Mouse (Mus musculus): ENCODE results near the gene Scin. TPM values are rescaled to one million over a fixed set of nuclear protein-coding genes. Genes with fewer than 3 reads are reported as not detected.

The Scin gene
- polyA plus RNA-seq, 1 experiment = 79.2 TPM

- TF ChIP-seq POLR2A (IDR thresholded peaks at IDR 0.05; ENCODE audit: low read depth, low read length) (no peak), CTCF (IDR thresholded peaks at IDR 0.05; ENCODE audit: extremely low read depth, insufficient read length, insufficient replicate concordance, low read depth, low read length) (no peak; the same call in 1 of the 2 replicates)
- peaks cover 5% of the 10 kb centered on the region; the same call in 1 of the 2 replicates for H3K4me1 ChIP-seq (ENCODE audit: control insufficient read depth, insufficient read depth, insufficient read length, low read length)
- H3K27ac ChIP-seq (ENCODE audit: insufficient read depth, low read depth, low read length) = no peak overlapping the region
- H3K36me3 ChIP-seq (ENCODE audit: control insufficient read depth, insufficient read depth, low read length) = no peaks in the 10 kb centered on the region
- peak overlapping the region; percentile 86; the same call in 1 of the 2 replicates for H3K4me3 ChIP-seq (ENCODE audit: low read depth, low read length)
- no peaks in the 10 kb centered on the region for H3K27me3 ChIP-seq (ENCODE audit: control insufficient read depth, insufficient read depth, low read length)
- WGBS = 64% methylated on average over 11 of the region's 11 CpGs
Observed at GRCm38 (mm10) chr12:40134529-40134928, 501 bp upstream of the Scin start.

GRCm38 (mm10) chr12:40133194-40133572 is 845 bp downstream of the Scin start:
- H3K27me3 ChIP-seq (ENCODE audit: control insufficient read depth, insufficient read depth, low read length) = no peaks in the 10 kb centered on the region
- peak overlapping the region; percentile 86 for H3K4me3 ChIP-seq (ENCODE audit: low read depth, low read length)
- no peaks in the 10 kb centered on the region for H3K36me3 ChIP-seq (ENCODE audit: control insufficient read depth, insufficient read depth, low read length)
- peaks cover 5% of the 10 kb centered on the region; the same call in 1 of the 2 replicates for H3K4me1 ChIP-seq (ENCODE audit: control insufficient read depth, insufficient read depth, insufficient read length, low read length)
- TF ChIP-seq POLR2A (IDR thresholded peaks at IDR 0.05; ENCODE audit: low read depth, low read length) (no peak), CTCF (IDR thresholded peaks at IDR 0.05; ENCODE audit: extremely low read depth, insufficient read length, insufficient replicate concordance, low read depth, low read length) (no peak)
- 9% methylated on average over 10 of the region's 10 CpGs for WGBS
- no peak overlapping the region for H3K27ac ChIP-seq (ENCODE audit: insufficient read depth, low read depth, low read length)

GRCm38 (mm10) chr12:40118872-40119271 is 15.2 kb downstream of the Scin start:
- Histone ChIP-seq H3K27me3 (ENCODE audit: control insufficient read depth, insufficient read depth, low read length) (no peaks in the 10 kb centered on the region), H3K4me3 (ENCODE audit: low read depth, low read length) (no peak overlapping the region), H3K36me3 (ENCODE audit: control insufficient read depth, insufficient read depth, low read length) (peaks cover 4% of the 10 kb centered on the region), H3K4me1 (ENCODE audit: control insufficient read depth, insufficient read depth, insufficient read length, low read length) (peaks cover 3% of the 10 kb centered on the region; the same call in 1 of the 2 replicates), H3K27ac (ENCODE audit: insufficient read depth, low read depth, low read length) (no peak overlapping the region)
- TF ChIP-seq POLR2A (IDR thresholded peaks at IDR 0.05; ENCODE audit: low read depth, low read length) (no peak), CTCF (IDR thresholded peaks at IDR 0.05; ENCODE audit: extremely low read depth, insufficient read length, insufficient replicate concordance, low read depth, low read length) (no peak)
- WGBS = 71% methylated on average over 2 of the region's 2 CpGs

- WGBS = 96% methylated on average over 6 of the region's 6 CpGs
- H3K27ac ChIP-seq (ENCODE audit: insufficient read depth, low read depth, low read length) = no peak overlapping the region
- peaks cover 1% of the 10 kb centered on the region for H3K36me3 ChIP-seq (ENCODE audit: control insufficient read depth, insufficient read depth, low read length)
- no peaks in the 10 kb centered on the region for H3K27me3 ChIP-seq (ENCODE audit: control insufficient read depth, insufficient read depth, low read length)
- TF ChIP-seq CTCF (IDR thresholded peaks at IDR 0.05; ENCODE audit: extremely low read depth, insufficient read length, insufficient replicate concordance, low read depth, low read length) = no peak
- no peak for TF ChIP-seq POLR2A (IDR thresholded peaks at IDR 0.05; ENCODE audit: low read depth, low read length)
- no peak overlapping the region for H3K4me3 ChIP-seq (ENCODE audit: low read depth, low read length)
- peaks cover 5% of the 10 kb centered on the region; the same call in 1 of the 2 replicates for H3K4me1 ChIP-seq (ENCODE audit: control insufficient read depth, insufficient read depth, insufficient read length, low read length)
Observed at GRCm38 (mm10) chr12:40117045-40117444, 17.0 kb downstream of the Scin start.

DNA sequence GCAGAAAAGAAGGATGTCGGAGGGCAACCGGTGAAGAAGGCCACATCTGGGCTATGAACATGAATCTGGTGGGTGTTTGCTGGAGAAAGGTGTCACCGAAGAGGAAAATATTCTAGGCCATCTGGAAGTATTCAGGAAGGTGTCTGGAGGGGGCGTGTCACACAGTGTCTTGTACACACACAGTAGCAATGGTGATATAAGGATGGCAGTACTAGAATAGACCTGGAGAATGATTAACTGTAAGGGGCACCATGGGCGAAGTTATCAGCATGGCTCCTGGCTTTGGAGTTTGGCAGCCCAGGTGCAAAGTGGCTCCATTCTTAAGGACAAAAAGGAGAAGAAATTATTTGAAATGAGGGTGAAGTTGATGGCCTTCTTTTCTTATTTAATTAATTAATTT is 17.8 kb downstream of the Scin start:
- 62% methylated on average over 5 of the region's 5 CpGs for WGBS
- no peaks in the 10 kb centered on the region for H3K27me3 ChIP-seq (ENCODE audit: control insufficient read depth, insufficient read depth, low read length)

DNA sequence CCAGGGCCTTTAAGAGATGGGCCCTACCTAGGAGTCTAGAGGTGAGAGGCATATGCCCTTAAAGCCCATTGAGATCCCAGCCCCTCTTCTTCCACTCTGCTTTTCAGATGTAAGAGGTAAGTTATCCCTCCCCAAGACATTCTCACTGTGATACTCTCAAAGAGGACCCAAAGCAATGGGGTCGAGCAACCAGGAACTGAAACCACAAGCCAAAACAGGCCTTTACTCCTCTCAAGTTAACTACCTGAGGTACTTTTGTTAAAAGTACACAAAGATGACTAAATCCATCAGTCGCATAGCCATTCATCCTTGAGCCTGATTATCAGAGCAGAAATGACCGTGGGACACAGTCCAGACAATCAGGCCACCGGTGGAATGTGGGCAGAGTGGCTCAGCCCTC is 19.1 kb downstream of the Scin start:
- H3K27me3 ChIP-seq (ENCODE audit: control insufficient read depth, insufficient read depth, low read length) = no peaks in the 10 kb centered on the region
- peaks cover 1% of the 10 kb centered on the region for H3K36me3 ChIP-seq (ENCODE audit: control insufficient read depth, insufficient read depth, low read length)
- H3K4me1 ChIP-seq (ENCODE audit: control insufficient read depth, insufficient read depth, insufficient read length, low read length) = peaks cover 5% of the 10 kb centered on the region; the same call in 1 of the 2 replicates
- no peak overlapping the region for H3K27ac ChIP-seq (ENCODE audit: insufficient read depth, low read depth, low read length)
- H3K4me3 ChIP-seq (ENCODE audit: low read depth, low read length) = no peak overlapping the region
- TF ChIP-seq CTCF (IDR thresholded peaks at IDR 0.05; ENCODE audit: extremely low read depth, insufficient read length, insufficient replicate concordance, low read depth, low read length) = no peak
- TF ChIP-seq POLR2A (IDR thresholded peaks at IDR 0.05; ENCODE audit: low read depth, low read length) = no peak
- 79% methylated on average over 4 of the region's 4 CpGs for WGBS

More for the DNA sequence above, 17.8 kb downstream of the Scin start:
- no peak for TF ChIP-seq CTCF (IDR thresholded peaks at IDR 0.05; ENCODE audit: extremely low read depth, insufficient read length, insufficient replicate concordance, low read depth, low read length)
- TF ChIP-seq POLR2A (IDR thresholded peaks at IDR 0.05; ENCODE audit: low read depth, low read length) = no peak
- peaks cover 1% of the 10 kb centered on the region for H3K36me3 ChIP-seq (ENCODE audit: control insufficient read depth, insufficient read depth, low read length)
- no peak overlapping the region for H3K27ac ChIP-seq (ENCODE audit: insufficient read depth, low read depth, low read length)
- peaks cover 5% of the 10 kb centered on the region; the same call in 1 of the 2 replicates for H3K4me1 ChIP-seq (ENCODE audit: control insufficient read depth, insufficient read depth, insufficient read length, low read length)
- H3K4me3 ChIP-seq (ENCODE audit: low read depth, low read length) = no peak overlapping the region

DNA sequence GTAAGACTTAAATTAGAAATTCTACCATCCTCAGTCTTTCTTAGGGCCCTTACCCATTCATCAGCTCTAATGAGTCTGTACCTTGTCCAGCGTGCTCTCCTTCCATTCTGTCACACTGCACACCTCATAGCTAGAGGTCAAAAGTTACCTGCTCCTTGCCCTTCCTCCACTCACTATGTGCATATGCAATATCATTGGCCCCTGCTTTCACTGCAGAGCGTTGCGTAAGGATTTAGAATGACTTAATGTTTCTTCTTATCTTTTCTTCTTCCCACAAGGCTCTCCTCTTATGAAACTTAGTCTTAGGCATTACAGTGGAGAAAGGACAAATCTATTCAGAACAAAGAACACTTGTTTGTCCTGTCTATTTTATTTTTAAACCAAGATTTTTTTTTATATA is 20.0 kb downstream of the Scin start:
- WGBS = 44% methylated on average over 3 of the region's 3 CpGs
- peaks cover under 1% of the 10 kb centered on the region; the same call in 1 of the 2 replicates for H3K36me3 ChIP-seq (ENCODE audit: control insufficient read depth, insufficient read depth, low read length)

More for the DNA sequence above, 20.0 kb downstream of the Scin start:
- H3K27ac ChIP-seq (ENCODE audit: insufficient read depth, low read depth, low read length) = no peak overlapping the region
- peaks cover 5% of the 10 kb centered on the region; the same call in 1 of the 2 replicates for H3K4me1 ChIP-seq (ENCODE audit: control insufficient read depth, insufficient read depth, insufficient read length, low read length)
- H3K27me3 ChIP-seq (ENCODE audit: control insufficient read depth, insufficient read depth, low read length) = no peaks in the 10 kb centered on the region
- no peak overlapping the region for H3K4me3 ChIP-seq (ENCODE audit: low read depth, low read length)
- TF ChIP-seq POLR2A (IDR thresholded peaks at IDR 0.05; ENCODE audit: low read depth, low read length) (no peak), CTCF (IDR thresholded peaks at IDR 0.05; ENCODE audit: extremely low read depth, insufficient read length, insufficient replicate concordance, low read depth, low read length) (no peak)
